Mouse (Mus musculus) stomach, postnatal 0 days (tissue): ENCODE results near the gene Nrde2.

Source experiments
- CTCF ChIP-seq: IDR thresholded peaks from 2 replicates; pipeline ENCODE4 v1.5.1; 2016; ENCODE audit warnings: antibody characterized with exemption, low read depth, mild to moderate bottlenecking, moderate library complexity
- EP300 ChIP-seq: optimal IDR thresholded peaks from 2 replicates; pipeline ENCODE3; 2016; ENCODE audit warnings: antibody characterized with exemption

DNA sequence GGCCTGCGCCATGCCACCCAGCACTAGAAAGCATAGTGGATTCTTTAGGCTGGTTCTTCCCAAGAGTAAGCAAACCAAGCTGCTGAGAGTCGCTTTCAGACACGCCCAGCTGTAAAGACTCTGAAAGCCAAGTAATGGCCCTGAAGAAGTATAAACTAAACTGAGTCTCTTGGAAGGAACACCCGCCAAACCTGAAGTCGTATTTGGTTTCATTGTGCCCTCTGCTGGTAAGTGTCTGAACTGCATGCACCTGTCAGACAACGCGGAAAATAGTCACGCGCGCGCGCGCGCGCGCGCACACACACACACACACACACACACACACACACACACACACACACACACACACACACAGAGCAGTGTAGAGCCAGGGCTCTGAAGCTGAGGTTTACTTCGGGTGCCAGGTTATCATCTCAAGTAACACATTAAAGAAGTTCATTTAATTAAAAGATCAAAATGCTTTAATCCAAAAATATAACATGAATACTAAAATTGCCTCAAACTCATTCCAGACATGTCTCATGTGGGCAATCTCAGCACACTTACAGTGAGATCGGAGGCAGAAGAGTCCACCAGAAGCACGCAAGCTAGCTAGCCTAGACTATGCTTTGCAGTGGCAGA is 53.1 kb downstream of the Nrde2 start:
- peak; percentile 89 for TF ChIP-seq CTCF
- no peak for TF ChIP-seq EP300
